Mouse (Mus musculus): ENCODE results near the gene Ift80.

GRCm38 (mm10) chr3:68869211-68869690 is 135.1 kb downstream of the Ift80 start, which contains the start of gene 1110032F04Rik:
- TF ChIP-seq CTCF (IDR thresholded peaks at IDR 0.05; ENCODE audit: low read depth, low read length) (no peak), POLR2A (IDR thresholded peaks at IDR 0.05; ENCODE audit: borderline replicate concordance, low read depth, low read length) (no peak)

All from bone marrow macrophage, adult 2 months (primary cell).